Mouse (Mus musculus): ENCODE data around the gene Gpc6.

DNA sequence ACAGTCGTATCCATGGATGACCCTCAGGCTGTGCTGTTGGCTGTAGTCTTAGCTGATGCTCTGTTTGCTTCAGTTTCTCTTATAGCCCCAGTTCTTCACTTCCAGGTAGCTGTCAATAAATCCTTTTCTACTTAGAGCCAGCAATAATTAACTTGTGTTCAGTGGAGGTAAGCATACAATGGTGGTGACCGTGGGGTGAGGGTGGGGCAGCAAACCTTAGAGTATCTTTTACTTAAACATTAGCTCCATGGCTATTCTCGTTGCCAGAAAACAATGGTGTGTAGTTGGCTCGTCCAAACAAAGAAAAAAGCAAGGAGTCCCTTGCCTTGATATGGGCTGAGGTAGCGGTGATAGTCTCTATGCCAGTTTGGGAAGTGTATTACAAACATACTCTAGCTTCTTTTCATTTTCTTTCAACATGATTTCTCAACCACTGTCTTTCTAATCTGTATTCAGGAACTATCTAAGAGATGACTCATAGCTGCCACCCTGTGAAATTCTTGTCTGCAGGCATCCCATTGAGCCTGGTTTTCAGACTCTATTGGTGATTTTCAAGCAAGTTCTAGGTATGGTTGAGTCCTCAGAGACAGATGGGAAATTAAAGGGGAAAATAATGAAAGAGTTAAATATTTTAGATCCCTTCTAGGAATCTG is 22.9 kb downstream of the Gpc6 start:
- no peak for TF ChIP-seq CTCF (IDR thresholded peaks at IDR 0.05; ENCODE audit: low read depth, low read length)
- TF ChIP-seq POLR2A (IDR thresholded peaks at IDR 0.05; ENCODE audit: borderline replicate concordance, low read depth, low read length), result no peak

All from bone marrow macrophage, adult 2 months (primary cell).